Mouse (Mus musculus) heart, embryonic 10.5 days (tissue): Measurements from ENCODE around the gene Gnpat. TPM values are rescaled to one million over a fixed set of nuclear protein-coding genes. Genes with fewer than 3 reads are reported as not detected.
A peak's percentile ranks its signal among the peaks of the same experiment; 100 is the strongest.

Source experiments
- DNase-seq: peaks from one replicate; pipeline ENCODE4 v3.0.0-alpha.2; 2017; ENCODE audit warnings: low spot score
- H3K27ac ChIP-seq: fragments of 300-500 bp; sonication (generic); 2 replicates; pipeline ENCODE4 v1.5.1; 2016; ENCODE audit warnings: mild to moderate bottlenecking
- H3K27me3 ChIP-seq: fragments of 300-500 bp; sonication (generic); 2 replicates; pipeline ENCODE4 v1.6.1; 2016; ENCODE audit warnings: mild to moderate bottlenecking; ENCODE audit not compliant: poor library complexity, insufficient read depth, severe bottlenecking
- H3K36me3 ChIP-seq: fragments of 300-500 bp; sonication (generic); 2 replicates; pipeline ENCODE4 v1.6.1; 2016; ENCODE audit warnings: mild to moderate bottlenecking, moderate library complexity
- H3K4me1 ChIP-seq: fragments of 300-500 bp; sonication (generic); 2 replicates; pipeline ENCODE4 v1.6.1; 2016; ENCODE audit warnings: mild to moderate bottlenecking
- H3K4me3 ChIP-seq: fragments of 300-500 bp; sonication (generic); 2 replicates; pipeline ENCODE4 v1.5.1; 2016; ENCODE audit warnings: mild to moderate bottlenecking, moderate library complexity
- H3K9me3 ChIP-seq: fragments of 300-500 bp; sonication (generic); 2 replicates; pipeline ENCODE4 v1.6.1; 2016; ENCODE audit warnings: mild to moderate bottlenecking, moderate library complexity
- WGBS: fragments of 180-500 bp; shearing (Covaris S2); methylation state at CpG from one replicate; pipeline ENCODE4 v1.1.7; 2016; 5-methylcytosine and 5-hydroxymethylcytosine counted together
- polyA plus RNA-seq: library from polyadenylated mRNA; unstranded; fragments of >200 nt; fragmentation: Nextera tagmentation; extraction: Ambion mirVana; gene quantifications from 2 replicates; pipeline ENCODE4 v1.2.1, GENCODE M21; 2016

The Gnpat gene
- polyA plus RNA-seq = 132 and 134 TPM in 2 replicates

DNA sequence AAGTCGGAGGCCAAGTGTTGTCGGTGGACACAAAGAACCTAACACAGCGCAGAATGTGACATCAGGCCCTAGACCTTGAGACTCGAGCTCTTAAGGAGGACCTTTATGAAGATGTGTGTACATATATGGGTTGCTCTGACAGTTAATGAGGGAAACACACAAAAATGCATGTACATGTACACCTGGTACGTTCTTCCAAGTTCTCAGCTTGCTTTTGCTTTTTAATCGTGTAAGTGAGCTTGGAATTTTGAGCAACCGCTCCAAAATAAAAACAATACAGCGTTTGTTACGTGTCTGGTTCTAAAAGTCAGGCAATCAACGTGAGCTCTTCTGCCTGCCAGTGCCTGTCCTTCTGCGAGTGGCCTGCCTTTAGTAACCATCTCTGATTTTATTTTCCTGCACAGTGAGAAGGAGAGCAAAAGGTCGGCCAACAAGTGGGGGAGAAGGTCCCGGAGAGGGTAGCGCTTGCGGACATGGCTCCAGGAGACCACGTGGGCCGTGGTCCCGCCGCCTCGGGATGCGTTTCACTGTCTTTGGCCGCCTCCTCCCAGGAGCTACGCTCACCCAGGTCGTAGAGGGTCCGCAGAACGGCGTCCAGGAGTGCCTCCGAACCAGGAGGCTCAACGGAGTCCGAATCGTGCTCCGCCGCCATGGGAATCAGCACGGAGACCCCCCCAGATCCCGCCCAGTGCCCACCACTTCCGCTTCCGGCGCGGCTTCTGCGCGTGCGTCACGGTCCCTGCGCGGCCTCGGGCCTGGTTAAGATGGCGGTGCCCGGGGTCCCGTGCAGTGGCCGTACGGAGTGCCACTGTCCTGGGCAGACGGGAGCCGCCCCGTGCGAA lies at the start of gene Gnpat, which contains the start of gene 2810004N23Rik:
Gene Gnpat, plus strand, starts transcription at position 713 of the 842 bp plus-strand sequence.
Gene 2810004N23Rik, minus strand, starts transcription at position 800 of the 842 bp plus-strand sequence.
- peak; percentile 96 for DNase-seq
- peak within 1 kb of the TSS; percentile 99 for H3K4me3 ChIP-seq
- H3K36me3 ChIP-seq = peaks cover 40% of the 10 kb centered on the region
- WGBS = 1% methylated on average over 55 of the region's 55 CpGs
- H3K27me3 ChIP-seq = no peaks in the 10 kb centered on the region
- H3K27ac ChIP-seq = peak within 1 kb of the TSS; percentile 99
- peaks cover 61% of the 10 kb centered on the region for H3K4me1 ChIP-seq
- H3K9me3 ChIP-seq = no peaks in the 10 kb centered on the region

DNA sequence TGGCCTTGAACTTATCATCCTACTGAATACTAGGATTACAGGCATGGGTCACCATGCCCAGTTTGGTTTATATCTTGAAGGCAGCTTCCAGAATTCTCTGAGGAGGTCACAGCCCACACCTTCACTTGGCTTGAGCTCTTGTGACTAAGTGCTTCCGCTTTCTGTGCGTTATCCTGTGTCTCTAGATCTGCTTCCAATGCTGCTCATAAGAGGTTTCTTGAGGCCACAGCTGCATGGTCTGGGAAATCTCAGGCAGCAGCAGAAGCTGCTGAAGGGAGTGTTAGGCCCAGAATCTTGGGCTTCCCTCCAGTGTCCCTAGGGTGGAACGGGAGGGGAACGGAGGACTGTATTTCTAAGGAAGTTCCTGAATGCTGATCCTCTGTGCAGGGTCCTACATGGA lies 49.5 kb upstream of the Gnpat start:
- Histone ChIP-seq H3K27me3 (no peaks in the 10 kb centered on the region; the same call in 1 of the 2 replicates), H3K36me3 (0 out of 2 replicates have a peak, but pooled peaks cover 4% of the 10 kb centered on the region), H3K4me3 (no peak overlapping the region), H3K27ac (no peak overlapping the region), H3K4me1 (no peaks in the 10 kb centered on the region), H3K9me3 (peaks cover 9% of the 10 kb centered on the region)
- no peak for DNase-seq
- 72% methylated on average over 4 of the region's 4 CpGs for WGBS

DNA sequence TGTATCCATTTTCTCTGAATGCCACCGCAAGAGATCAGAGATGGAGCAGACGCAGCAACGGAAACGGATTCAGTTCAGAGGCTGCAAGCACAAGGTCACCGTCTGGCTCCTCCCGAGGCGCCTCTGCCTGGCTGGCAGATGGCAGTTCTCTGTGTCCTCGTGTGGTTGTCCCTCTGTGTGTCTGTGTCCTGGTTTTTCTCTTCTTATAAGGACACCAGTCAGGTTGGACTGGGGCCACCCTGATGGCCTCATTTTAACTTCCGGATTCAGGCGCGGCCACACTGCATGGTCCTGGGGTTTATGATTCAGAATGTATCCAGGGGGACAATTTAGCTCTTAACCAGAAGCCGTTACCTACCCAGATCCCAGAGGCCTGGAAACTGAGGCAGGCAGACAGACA lies 47.0 kb upstream of the Gnpat start:
- WGBS = 87% methylated on average over 12 of the region's 12 CpGs
- Histone ChIP-seq H3K27me3 (peaks cover 3% of the 10 kb centered on the region; the same call in 1 of the 2 replicates), H3K9me3 (peaks cover 9% of the 10 kb centered on the region), H3K4me1 (peaks cover 7% of the 10 kb centered on the region), H3K27ac (no peak overlapping the region), H3K4me3 (no peak overlapping the region), H3K36me3 (0 out of 2 replicates have a peak, but pooled peaks cover 4% of the 10 kb centered on the region)
- DNase-seq = no peak

DNA sequence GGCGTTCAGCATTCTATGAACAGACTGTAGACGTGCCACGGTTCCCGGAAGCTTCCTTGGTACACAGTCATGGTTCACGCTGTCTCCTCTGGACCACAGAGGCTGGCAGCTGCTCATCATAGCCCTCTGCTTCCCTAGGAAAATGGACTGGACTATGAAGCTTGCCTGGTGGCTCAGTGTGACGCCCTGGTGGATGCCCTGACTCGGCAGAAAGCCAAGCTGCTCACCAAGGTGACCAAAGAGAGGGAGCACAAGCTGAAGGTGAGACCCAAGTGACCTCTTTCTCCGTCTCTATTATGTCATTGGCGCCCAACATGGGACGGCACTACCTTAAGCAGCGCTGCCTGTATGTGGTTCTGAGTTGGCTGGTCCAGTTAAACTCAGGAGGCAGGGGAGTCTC lies 46.0 kb upstream of the Gnpat start:
- 89% methylated on average over 11 of the region's 11 CpGs for WGBS
- Histone ChIP-seq H3K27me3 (peaks cover 8% of the 10 kb centered on the region; the same call in 1 of the 2 replicates), H3K27ac (no peak overlapping the region), H3K36me3 (0 out of 2 replicates have a peak, but pooled peaks cover 4% of the 10 kb centered on the region), H3K4me3 (no peak overlapping the region), H3K9me3 (peaks cover 9% of the 10 kb centered on the region), H3K4me1 (peaks cover 7% of the 10 kb centered on the region)
- DNase-seq = no peak

DNA sequence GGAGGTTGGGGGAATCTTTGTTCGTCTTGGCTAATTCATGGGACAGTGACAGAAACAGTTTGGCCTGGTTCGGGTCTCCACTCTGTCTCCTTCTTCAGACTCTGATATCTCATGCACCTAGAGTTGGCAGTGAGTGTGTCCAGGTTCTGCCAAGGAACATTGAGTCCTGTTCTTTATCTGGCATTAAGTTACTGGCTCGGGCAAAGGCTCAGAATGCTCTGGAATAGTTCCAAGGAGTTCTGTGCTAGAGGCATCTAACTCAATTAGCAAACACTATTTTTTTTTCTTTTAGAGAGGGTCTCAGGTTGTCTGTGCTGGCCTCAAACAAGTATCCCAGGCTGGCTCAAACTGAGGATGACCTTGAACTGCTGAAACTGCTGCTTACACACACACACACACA lies 45.5 kb upstream of the Gnpat start:
- peaks cover 7% of the 10 kb centered on the region for H3K4me1 ChIP-seq
- no peak for DNase-seq
- H3K4me3 ChIP-seq = no peak overlapping the region
- H3K36me3 ChIP-seq = 0 out of 2 replicates have a peak, but pooled peaks cover 4% of the 10 kb centered on the region
- peaks cover 9% of the 10 kb centered on the region for H3K9me3 ChIP-seq
- no peak overlapping the region for H3K27ac ChIP-seq
- 82% methylated on average over 3 of the region's 3 CpGs for WGBS
- H3K27me3 ChIP-seq = peaks cover 8% of the 10 kb centered on the region; the same call in 1 of the 2 replicates

DNA sequence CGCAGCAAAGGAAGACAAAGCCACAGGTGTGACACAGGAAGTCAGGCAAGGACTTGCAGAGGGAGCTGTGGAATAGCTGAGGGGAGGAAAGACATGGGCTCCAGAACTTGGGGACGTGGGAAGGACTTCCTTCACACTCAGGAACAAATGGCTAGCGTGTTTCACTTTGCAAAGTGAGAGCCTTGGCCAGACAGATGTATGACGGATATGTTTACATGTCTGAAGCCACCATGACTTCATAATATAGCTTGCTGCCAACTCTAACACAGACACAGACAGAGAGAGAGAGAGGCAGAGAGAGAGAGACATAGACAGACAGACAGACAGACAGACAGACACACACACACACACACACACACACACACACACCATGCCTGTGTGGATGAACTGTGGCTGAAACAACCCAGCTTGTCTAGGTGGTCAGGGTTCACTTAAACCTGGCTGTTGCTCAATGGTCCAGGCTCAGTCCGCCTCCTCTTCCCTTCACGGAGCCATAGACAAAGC lies 43.2 kb upstream of the Gnpat start:
- H3K4me1 ChIP-seq = peaks cover 13% of the 10 kb centered on the region
- H3K9me3 ChIP-seq = peaks cover 9% of the 10 kb centered on the region
- H3K27me3 ChIP-seq = peaks cover 8% of the 10 kb centered on the region; the same call in 1 of the 2 replicates
- WGBS = 68% methylated on average over 6 of the region's 6 CpGs
- H3K27ac ChIP-seq = no peak overlapping the region
- H3K36me3 ChIP-seq = 0 out of 2 replicates have a peak, but pooled peaks cover 4% of the 10 kb centered on the region
- no peak for DNase-seq
- no peak overlapping the region for H3K4me3 ChIP-seq

DNA sequence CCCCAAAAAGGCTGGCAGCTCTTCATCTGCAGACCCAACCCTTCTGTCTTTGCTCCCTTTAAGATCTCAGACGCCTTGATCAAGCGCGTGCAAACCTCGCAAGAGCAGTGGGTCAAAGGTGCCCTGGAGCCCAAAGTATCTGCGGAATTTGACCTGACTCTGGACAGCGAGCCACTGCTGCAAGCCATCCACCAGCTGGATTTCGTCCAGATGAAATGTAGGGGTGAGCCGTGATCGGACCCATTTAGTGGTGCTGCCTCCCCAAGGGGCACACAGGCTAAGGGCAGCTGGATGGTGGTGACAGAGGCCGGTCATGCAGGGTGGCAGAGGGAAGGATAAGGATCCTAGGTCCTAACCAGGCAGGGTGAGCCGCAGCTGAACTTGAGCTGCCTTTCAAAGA lies 42.7 kb upstream of the Gnpat start:
- DNase-seq = no peak

DNA sequence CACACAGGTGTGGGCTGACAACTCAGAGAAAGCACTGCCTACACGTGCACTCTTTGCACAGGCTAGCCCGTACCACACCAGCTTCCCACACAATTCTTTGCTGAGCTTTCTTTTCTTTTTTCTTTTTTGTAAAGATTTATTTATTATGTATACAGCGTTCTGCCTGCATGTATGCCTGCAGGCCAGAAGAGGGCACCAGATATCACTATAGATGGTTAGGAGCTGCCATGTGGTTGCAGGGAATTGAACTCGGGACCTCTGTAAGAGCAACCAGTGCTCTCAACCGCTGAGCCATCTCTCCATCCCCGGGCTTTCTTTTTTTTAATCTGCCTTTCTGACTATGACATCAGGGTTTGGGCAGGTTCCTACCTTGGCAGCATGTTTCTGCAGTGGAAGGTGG lies 39.3 kb upstream of the Gnpat start:
- Histone ChIP-seq H3K27ac (no peak overlapping the region), H3K4me1 (peaks cover 21% of the 10 kb centered on the region), H3K27me3 (peaks cover 30% of the 10 kb centered on the region), H3K4me3 (no peak overlapping the region), H3K9me3 (no peaks in the 10 kb centered on the region), H3K36me3 (no peaks in the 10 kb centered on the region)
- 74% methylated on average over 6 of the region's 6 CpGs for WGBS
- no peak for DNase-seq

More for the DNA sequence above, 42.7 kb upstream of the Gnpat start:
- no peak overlapping the region for H3K4me3 ChIP-seq
- 46% methylated on average over 11 of the region's 11 CpGs for WGBS
- H3K27ac ChIP-seq = no peak overlapping the region
- H3K27me3 ChIP-seq = peaks cover 8% of the 10 kb centered on the region; the same call in 1 of the 2 replicates
- H3K4me1 ChIP-seq = peaks cover 13% of the 10 kb centered on the region
- H3K36me3 ChIP-seq = 0 out of 2 replicates have a peak, but pooled peaks cover 4% of the 10 kb centered on the region
- peaks cover 9% of the 10 kb centered on the region for H3K9me3 ChIP-seq

DNA sequence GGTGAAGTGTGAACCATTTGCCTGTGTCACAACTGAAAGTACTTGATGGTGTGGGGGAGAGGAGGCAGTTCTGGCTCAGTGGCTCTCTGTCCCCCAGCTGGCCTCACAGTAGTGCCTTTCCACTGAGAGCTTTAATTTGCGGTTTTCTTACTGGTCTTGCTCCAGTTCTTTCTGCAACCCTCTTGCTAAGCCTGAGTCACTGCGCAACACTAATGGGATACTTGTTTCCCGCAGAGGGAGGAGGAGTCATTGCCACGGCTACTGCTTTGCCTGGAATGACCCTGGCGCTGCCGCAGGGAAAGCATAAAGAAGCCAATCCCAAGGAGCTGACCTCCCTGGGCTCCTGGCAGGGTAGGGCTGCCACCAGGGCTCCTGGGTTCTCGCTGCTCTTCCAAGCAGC lies 36.2 kb upstream of the Gnpat start:
- peaks cover 49% of the 10 kb centered on the region for H3K27me3 ChIP-seq
- WGBS = 24% methylated on average over 7 of the region's 7 CpGs
- no peak overlapping the region for H3K27ac ChIP-seq
- H3K36me3 ChIP-seq = no peaks in the 10 kb centered on the region
- H3K4me3 ChIP-seq = no peak overlapping the region
- peaks cover 14% of the 10 kb centered on the region for H3K4me1 ChIP-seq
- no peak for DNase-seq
- no peaks in the 10 kb centered on the region for H3K9me3 ChIP-seq

DNA sequence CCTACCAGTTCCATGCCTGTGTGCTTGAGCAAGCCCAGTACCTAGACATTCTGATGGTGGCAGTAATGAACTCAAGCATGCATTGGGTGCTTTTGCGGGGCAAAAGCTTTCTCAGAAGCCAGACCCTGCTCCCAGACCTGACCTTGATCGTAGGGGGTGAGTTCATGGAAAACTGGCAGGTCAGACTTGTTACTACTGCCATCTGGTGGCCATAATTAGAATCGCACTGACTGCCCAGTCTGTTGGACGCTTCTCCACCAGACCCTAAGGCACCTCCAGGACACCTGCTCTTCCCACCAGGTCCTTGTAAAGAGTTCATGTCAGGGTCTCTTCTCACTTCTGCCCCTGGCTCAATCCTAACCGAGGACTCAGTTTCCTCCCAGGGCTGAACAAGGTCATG lies 35.4 kb upstream of the Gnpat start:
- Histone ChIP-seq H3K4me3 (no peak overlapping the region), H3K4me1 (peaks cover 18% of the 10 kb centered on the region), H3K27me3 (peaks cover 50% of the 10 kb centered on the region), H3K36me3 (no peaks in the 10 kb centered on the region), H3K9me3 (no peaks in the 10 kb centered on the region), H3K27ac (no peak overlapping the region)
- no peak for DNase-seq
- WGBS = 4% methylated on average over 5 of the region's 5 CpGs

DNA sequence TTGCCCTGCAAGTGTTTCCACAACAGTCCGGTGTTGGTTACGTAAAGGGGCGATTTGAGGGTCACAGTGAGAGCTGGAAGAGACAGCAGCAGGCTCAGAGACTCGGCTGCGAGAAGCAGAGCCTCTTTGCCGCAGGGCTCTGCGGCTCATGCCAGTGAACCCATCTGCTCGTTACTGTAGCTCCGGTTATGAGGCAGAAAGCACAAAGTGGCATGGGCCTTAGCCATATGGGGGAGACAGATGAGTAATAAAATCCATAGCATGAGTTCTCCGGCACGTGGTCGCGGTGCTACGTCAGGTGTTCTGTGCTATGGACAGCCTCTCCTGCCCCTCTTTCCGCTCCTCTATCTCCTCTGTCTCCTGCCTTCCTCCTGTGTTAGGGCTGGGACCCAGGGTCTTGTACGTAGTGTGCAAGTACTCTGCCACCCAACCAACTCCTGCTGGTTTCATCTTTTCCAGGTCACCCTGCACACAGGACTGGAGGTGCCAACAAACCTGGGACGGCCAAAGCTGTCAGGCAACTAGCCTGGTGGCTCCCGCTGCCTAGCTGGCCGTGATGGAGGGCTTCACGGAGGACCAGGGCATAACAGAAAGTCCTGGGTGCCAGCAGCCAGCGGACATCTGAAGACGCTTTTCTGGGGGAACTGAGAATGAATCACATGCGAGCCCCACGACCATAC lies 34.1 kb upstream of the Gnpat start:
- Histone ChIP-seq H3K27ac (no peak overlapping the region), H3K4me1 (peaks cover 22% of the 10 kb centered on the region), H3K9me3 (no peaks in the 10 kb centered on the region), H3K36me3 (no peaks in the 10 kb centered on the region), H3K4me3 (no peak overlapping the region), H3K27me3 (peaks cover 50% of the 10 kb centered on the region)
- DNase-seq = no peak
- WGBS = 84% methylated on average over 24 of the region's 24 CpGs

DNA sequence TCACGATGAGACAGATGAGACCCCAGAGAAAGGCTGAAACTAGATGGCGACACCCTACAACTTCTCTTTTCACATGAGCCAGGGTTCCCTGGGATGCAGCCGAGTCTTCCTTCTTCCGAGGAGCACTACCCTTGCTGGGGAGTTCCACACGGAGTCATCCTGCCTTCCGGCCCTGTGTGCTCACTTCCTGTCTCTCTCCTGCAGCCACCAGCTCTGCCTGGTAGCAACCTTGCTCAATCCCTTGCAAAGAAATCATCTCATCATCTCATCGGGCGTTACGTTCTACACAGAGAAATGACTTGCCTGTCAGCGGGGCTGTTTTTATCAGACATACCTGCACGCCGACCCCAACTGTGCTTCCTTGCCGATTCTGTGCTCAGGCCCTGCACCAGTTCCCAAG lies 32.8 kb upstream of the Gnpat start:
- Histone ChIP-seq H3K9me3 (no peaks in the 10 kb centered on the region), H3K4me1 (peaks cover 28% of the 10 kb centered on the region), H3K4me3 (no peak overlapping the region), H3K27ac (no peak overlapping the region), H3K36me3 (no peaks in the 10 kb centered on the region), H3K27me3 (peaks cover 50% of the 10 kb centered on the region)
- WGBS = 73% methylated on average over 13 of the region's 13 CpGs
- no peak for DNase-seq

DNA sequence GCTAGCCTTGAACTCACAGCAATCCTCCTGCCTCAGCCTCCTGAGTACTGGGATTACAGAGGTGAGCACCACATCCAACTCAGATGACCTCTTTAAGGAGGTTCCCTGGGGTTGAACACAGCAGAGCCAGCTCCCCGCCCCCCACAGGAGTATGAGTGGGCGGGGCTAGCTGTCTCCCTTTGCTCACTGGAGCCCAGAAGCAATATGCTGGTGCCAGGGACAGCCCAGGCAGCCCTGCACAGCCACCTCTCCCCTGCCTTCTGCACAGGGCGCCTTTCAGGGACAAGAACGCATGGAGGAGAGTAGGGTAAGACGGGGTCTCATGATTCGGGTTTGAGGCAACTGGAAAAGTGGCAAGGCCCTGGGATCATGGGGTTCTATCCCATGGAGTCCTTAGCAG lies 31.3 kb upstream of the Gnpat start:
- DNase-seq = no peak
- Histone ChIP-seq H3K9me3 (no peaks in the 10 kb centered on the region), H3K4me1 (peaks cover 28% of the 10 kb centered on the region), H3K4me3 (no peak overlapping the region), H3K27ac (no peak overlapping the region), H3K36me3 (no peaks in the 10 kb centered on the region), H3K27me3 (peaks cover 41% of the 10 kb centered on the region)
- 75% methylated on average over 6 of the region's 6 CpGs for WGBS
